Mouse (Mus musculus) neural tube, embryonic 10.5 days (tissue): ENCODE data around the gene Cyp2c29.
"Not testable (repeated sequence)": the region's sequence is repeated elsewhere in the genome, so short reads cannot be mapped to it uniquely, and the experiment has no call there.

Experiments
- DNase-seq: peaks from one replicate; pipeline ENCODE4 v3.0.0-alpha.2; 2017; ENCODE audit warnings: low spot score; ENCODE audit errors: extremely low spot score

Gene Cyp2c29

DNA sequence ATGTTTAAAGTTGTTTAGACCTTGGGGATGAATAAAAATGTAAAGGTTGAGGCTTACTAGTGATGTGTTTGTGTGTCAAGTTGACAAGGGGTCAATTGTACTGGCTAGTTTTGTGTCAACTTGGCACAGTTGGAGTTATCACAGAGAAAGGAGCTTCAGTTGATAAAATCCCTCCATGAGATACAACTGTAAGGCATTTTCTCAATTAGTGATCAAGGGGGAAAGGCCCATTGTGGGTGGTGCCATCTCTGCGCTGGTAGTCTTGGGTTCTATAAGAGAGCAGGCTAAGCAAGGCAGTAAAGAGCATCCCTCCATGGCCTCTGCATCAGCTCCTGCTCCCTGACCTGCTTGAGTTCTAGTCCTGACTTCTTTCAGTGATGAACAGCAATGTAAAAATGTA lies at the start of gene Cyp2c29:
TSS of gene Cyp2c29 (plus strand) at position 301 of the 400 bp plus-strand sequence.
- not testable (repeated sequence) for DNase-seq

DNA sequence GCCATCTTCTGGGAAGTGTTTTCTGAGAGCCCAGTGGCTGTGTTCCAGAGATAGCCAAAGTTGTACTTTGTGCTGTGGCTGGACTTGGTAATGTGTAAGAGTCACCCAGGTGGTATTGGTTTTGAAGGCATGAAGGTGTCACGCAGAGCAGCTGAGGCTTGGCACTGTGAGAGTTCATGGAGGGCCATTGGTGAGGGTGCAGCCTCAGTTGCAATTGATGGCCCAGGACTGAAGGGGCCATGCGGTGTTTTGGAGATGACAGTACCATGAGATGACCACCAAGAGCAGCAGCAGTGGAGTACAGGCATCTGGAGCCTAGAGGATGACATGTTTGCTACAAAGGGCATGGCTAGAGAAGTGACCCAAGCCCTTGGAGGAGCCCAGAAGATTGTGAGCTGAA lies 2.2 kb upstream of the Cyp2c29 start:
- not testable (repeated sequence) for DNase-seq

DNA sequence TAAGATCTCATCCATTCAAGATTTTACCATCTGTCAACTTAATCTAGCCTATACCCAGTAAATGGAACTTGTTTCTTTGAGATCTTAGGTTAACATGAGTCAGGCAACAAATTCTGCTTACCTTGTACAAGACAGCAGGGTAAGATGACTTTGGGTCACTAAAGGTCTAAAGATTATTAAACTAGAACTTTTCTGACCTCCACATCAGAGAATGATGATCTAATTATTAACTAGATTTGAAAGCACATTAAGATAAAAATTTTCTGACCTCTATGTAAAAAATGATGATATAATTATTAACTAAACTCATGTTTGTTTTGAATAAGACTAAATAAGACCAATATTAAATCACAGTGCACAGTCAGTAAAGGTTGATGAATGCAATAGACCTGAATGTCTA lies 13.6 kb downstream of the Cyp2c29 start:
- DNase-seq: no peak

DNA sequence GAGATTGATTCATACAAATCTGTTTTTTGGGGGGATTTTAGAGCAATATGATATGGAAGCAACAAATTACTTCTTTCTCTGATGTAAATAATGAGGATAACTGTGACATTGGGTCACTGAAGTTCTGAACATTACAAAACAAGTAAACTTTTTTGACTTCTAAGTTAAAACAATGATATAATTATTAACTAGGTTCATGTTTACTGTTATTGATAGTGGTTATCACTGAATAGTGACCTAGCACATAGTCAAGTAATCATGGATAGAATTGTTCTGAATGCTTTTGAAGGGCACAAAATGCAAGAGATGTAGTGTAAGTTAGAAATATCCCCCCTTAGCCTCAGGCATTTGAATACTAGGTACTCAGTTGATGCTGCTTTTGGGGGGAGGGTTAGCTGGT lies 16.4 kb downstream of the Cyp2c29 start:
- DNase-seq: no peak

DNA sequence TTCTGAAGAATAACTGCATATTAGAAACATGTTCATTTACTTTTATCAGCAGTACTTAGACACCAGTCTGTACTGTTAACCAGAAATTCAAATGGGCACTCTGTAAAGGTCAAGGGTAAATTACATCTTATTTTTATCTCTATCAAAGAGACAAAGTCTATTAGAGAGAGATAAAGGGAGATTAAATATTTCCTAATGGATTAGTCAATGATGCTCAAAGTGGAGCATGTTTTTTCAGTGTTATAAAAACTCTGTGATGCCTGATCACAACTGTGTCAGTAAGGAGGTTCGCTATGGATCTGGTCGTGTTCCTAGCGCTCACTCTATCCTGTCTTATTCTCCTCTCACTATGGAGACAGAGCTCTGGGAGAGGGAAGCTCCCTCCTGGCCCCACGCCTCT lies 17.6 kb downstream of the Cyp2c29 start:
- no peak for DNase-seq

DNA sequence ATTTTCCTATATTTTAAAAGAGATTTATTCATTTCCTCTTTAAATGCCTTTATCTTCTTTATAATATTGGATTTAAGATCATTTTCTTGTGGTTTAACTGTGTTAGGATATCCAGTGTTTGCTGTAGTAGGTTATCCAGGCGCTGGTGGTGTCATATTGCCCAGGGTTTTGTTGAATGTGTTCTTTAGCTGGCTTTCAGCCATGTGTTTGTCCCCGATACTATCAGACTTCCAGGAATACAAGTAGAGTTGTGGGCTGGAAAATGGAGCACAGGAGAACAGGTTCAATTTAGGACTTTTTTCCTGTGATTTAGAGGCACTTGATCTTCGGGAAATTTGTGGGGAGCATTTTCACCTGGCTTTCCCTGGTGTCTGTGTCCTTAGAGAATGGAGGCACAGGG lies 19.8 kb downstream of the Cyp2c29 start:
- DNase-seq: no peak
